Mouse (Mus musculus): ENCODE measurements around the gene Kiss1r.
"Not testable (repeated sequence)": the region's sequence is repeated elsewhere in the genome, so short reads cannot be mapped to it uniquely, and the experiment has no call there.

Kiss1r gene

DNA sequence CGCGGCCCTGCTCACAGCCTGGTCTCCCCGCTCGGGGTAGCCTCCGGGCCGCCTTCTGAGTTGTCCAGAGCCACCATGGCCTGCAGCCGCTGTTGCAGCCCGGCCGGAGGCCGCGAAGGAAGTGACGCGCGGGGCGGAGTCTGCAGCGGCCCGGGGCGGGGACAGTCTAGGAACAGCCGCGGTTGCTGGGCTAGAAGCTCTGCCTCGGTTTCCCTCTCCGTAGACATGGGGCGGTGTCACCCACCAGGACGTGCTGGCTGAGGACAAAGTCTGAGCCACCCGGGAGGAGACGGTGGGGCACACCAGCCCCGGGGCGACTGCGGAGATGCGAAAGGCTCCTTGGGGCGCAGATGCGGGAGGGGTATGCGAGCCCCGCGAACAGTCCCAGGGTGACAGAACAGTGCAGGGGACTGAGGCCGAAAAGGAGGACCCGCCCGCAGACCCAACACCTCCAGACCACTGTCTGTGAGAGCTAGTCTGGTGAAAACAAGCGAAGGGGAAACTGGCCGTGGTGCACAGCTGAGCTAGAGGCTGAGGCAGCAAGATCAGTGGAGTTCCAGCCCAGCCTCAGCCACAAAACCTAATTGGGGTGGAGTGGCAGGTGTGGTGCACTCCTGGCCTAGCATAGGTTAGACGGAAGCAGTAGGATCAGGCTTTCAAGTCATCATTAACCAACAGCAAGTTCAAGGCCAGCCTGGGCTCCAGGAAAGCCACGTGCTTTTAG lies at the start of gene Kiss1r:
Gene Kiss1r (plus strand): TSS at position 164 of the 724 bp plus-strand sequence.
- peak; percentile 42 for DNase-seq (ENCODE audit: low spot score)

DNA sequence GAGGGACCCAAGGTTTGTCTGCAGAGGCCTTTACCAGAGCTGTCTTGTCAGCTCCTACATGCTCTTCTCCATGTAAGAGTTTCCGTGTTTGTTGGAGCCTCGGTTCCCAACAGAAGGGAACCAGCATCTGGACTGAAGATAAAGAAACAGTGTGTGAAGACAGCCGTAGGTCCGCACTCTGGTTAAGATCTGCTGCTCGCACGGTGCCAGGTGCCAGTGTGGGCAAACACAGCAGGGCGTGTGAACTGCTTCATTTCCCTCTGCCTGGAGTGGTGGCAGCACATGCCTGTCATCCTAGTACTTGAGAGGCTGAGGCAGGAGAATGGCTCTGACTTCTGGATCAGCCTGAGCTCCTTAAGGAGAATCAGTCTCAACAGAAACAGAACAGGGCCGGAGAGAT lies 44.9 kb upstream of the Kiss1r start:
- DNase-seq (ENCODE audit: low spot score) = no peak

DNA sequence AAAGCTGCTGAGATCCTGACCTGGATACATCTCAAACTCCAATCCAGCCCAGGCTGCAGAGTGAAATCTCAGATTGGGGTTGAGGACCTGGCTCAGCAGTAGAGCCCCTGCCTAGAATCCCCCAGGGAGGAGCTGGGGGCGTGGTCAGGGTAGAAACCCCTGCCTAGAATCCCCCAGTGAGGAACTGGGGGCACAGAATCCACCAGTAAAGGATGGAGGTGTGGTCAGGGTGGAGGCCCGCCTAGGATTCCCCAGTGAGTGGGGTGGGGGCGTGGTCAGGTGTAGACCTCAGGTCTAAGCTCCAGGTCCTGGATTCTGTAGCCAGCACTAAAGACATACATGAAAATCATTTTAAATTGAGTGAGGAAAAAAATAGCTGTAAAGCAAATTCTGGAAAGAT lies 43.9 kb upstream of the Kiss1r start:
- no peak for DNase-seq (ENCODE audit: low spot score)

DNA sequence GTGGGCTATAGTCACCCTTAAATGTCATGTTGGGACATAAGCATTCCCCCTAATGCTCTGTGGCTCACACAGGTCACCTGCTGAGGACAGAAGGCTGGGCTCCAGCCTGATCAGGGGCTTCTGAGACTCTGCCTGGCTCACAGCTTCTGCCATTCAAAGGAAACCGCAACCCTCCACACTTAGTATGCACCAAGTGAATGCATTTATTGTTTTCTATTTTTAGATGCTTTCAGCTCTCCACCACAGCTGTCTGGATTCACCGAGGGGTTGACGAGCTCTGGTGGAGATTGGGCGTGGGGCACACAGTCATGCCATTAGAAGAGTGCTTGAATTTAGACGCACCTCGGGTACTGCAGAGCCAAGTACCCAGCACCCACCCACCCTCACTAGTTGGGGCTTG lies 43.5 kb upstream of the Kiss1r start:
- no peak for DNase-seq (ENCODE audit: low spot score)

DNA sequence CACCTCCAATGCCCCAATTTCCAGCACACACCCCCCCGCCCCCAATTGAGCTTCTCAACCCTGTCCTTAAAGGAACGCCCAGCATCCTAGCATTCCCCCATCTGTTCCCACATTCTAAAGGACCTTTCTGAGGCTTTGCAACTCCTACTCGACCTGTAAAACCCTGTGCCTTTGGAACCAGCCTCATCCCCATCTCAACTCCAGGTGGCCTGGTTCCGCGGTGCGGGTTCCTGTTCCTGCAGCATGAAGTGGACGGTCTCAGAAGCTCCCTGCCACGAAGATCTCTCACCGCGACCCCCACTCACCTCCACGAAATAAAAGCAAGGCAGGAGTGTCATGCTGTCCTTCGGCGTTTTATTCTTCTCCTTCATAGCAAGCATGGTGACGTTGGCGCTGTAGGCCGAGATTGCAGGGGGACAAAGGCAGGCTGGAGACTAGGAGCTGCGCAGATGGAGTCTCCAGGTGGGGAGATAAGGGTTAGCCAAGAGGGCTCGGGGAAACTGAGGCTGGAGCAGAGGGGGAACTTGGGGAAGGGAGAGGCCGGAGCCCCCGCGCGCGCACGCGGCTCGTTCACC lies 43.0 kb upstream of the Kiss1r start:
- DNase-seq (ENCODE audit: low spot score) = no peak

DNA sequence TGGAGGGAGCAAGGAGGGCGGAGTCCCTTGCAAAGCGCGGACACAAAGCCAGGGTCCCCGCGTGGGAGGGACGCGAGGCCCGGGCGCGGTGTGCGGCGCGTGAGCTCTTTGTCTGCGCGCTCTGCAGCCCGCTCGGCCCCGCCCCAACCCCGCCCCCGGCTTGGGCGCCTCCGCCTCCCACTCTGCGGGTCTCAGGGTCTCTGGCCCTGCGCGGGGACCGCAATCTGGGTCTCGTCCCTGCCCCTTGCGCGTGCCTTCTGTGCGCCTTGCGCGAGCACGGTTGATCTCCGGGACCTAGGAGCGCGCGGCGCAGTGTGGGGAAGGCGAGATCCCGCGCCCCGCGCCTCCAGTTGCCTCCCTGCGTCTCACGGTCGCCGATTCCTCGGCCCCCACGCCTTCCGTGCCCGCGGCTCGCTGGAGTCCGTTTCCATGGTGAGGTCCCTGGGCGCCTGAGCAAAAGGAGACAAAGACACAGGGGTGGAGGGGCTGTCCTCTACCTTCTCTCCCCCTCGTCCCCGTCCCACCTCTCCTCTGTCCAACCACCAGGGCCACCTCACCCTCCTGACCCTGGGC lies 42.4 kb upstream of the Kiss1r start, which contains the start of the genes Prtn3 and Plppr3:
Gene Prtn3 (plus strand): TSS at position 187 of the 573 bp plus-strand sequence.
Gene Plppr3 (minus strand): TSS at position 345 of the 573 bp plus-strand sequence.
- no peak for DNase-seq (ENCODE audit: low spot score)

DNA sequence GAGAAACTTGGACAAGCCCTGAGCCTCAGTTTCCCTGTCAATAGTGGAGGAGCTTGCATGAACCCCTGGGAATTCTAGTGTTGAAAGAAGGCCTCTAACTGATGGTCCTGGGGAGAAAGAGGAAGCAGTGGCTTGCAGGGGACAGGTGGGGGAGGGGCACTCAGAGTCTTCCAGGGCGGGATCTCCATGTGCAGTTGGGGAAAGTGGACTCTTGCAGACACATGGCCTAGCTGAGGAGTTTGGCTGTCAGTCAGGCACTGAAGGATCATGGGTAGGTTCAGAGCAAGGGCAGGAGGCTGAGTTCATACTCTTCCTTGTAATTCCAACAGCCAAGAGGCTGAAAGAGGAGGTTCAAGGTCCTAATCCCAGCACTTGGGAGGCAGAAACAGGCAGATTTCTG lies 39.6 kb upstream of the Kiss1r start:
- DNase-seq (ENCODE audit: low spot score) = no peak

DNA sequence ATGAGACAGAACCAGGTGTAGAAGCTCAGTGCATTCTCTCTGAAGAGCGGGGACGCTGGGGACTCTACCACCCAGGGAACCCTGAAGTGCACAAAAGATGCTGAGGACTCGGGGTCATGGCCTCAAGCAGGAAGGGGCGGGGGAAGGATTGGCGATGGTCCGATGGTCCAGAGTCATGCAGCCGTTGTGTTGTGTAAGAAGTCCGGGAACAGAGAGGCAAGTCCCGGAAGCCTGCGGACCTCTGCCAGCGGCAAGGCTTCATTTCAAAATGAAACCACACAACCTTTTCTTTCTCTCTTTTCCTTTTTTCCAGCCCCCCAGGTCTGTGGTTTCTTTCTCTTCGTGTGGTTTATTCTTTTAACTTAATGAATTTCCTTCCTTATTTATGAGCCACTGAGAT lies 39.0 kb upstream of the Kiss1r start:
- DNase-seq (ENCODE audit: low spot score) = no peak

DNA sequence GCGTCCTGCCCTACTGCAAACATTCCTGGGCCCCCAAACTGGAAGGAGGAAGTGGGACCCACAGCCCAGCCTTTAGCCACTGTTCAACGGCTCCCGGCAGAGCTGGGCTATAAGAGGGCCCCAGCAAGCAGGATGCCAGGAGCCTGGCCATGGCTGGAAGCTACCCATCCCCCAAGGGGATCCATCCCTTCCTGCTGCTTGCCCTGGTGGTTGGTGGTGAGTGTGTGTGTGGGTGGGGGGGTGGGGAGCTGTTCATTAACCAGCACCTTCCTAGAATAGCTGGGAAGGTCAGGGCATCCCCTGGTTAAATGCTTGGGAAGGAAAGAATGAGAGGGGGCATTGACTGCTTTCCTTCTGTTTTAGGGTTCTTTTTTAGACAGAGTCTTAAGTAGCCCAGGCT lies 37.2 kb upstream of the Kiss1r start:
- DNase-seq (ENCODE audit: low spot score) = no peak

DNA sequence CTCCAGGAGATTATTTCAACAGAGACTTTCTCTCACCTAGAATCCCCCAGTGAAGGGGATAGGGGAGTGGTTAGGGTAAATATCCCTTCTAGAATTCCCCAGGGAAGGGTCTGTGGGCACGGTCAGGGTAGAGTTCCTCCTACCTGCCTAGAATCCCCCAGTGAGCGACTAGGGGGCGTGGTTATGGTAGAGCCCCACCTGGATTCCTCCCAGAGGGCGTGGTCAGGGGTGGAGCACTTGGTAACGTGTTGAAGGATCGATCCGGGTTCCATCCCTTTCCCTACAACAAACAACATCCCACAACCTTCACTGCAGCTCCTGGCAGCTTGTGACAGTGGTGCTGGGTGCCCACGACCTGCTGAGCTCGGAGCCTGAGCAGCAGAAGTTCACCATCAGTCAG lies 36.0 kb upstream of the Kiss1r start:
- DNase-seq (ENCODE audit: low spot score) = no peak

DNA sequence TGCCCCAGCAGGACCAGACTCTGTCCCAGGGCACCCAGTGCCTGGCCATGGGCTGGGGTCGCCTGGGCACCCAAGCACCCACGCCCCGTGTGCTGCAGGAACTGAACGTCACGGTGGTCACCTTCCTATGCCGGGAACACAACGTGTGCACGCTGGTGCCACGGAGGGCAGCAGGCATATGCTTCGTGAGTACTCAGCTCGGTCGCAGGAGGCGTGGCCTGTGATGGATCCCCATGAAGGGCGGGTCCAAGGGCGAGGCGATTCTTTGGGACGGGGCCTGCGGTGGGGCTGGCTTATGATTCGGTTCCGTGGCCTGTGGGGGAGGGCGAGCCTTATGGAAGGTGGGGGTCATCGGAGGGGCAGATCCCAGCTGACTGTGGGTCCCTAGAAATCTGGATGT lies 34.8 kb upstream of the Kiss1r start:
- DNase-seq (ENCODE audit: low spot score) = no peak

DNA sequence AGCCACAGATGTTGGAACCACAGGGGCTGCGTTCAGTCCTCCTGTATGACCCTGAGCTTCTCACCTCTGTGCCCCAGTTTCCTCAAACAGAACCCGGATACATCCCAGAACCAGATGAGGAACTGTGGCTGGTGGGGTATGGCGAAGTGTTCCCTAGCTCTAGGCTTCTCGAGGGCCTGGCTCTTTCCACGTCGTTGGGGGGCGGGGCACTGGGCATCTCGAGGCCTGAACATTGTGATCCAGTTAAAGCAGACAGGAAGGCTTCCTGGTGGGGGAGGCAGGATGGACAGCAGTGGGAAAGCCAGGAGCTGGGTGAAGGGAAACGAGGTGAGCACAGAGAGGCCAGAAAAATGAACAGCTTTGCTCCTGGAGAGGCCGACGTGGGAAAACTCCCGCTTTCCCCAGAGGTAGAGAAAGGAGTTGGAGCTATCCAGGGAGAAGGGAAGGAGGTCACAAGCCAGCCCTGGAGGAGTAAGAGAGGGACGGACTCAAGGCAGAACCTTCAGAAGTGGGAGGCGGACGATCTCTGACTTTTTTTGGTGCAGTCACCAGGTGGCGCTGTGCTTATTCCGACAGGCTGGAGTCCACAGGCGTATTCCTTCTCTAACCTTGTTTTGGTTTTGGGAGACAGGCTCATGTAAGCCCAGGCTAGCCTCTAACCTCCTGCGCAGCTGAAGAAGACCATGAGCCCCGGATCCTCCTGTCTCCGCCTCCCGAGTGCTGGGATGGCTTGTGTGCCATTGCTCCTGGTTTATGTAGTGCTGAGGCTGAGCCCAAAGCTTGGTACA lies 33.3 kb upstream of the Kiss1r start:
- peak; percentile 59 for DNase-seq (ENCODE audit: low spot score)

DNA sequence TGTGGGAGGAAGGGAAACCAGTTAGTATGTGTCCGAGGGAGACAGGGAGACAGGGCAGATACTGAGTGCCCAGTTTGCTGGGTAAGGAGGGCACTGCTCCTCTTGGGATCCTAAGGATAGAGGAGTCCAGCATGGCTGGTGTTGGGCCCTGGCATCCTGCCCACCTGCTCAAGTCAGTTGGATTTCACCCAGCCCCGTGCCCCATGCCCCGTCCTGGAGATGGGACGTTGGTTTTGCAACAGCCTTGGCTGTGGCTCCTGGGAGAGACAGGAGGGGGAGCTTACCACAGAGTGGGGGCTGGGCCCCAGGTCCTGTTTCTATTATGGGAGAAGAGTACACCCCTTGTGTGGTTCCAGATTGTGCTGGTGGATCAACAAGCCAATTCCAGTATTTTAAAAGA lies 32.3 kb upstream of the Kiss1r start:
- no peak for DNase-seq (ENCODE audit: low spot score)

DNA sequence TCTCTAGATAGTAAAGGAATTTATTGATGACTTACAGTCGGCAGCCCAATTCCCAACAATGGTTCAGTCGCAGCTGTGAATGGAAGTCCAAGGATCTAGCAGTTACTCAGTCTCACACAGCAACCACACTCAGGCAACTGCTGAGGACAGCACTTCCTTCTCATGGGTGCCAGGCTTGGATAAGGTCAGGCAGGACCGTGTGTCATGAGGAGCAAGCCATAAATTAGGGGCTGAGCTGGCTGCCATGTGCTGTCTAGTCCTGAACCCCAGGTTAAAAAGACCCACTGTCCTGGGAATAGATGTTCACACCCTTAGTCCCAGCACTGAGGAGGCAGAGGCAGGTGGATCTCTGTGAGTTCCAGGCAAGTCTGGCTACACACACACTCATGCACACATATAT lies 31.8 kb upstream of the Kiss1r start:
- not testable (repeated sequence) for DNase-seq (ENCODE audit: low spot score)

DNA sequence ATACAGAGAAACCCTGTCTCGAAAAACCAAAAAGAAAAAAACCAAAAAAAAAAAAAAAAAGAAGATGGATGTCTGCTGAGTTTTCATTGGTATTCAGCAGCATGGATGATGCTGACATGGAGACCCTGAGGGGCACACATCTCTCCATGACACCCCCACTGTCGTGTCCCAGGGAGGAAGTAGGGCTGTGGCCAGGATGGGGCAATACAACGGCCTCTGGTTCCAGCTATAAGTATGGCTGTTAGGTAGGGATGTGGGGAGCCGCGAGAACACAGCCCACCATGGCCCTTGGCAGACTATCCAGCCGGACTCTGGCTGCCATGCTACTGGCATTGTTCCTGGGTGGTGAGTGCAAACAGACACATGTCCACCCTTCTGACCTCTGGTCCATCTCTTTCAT lies 30.7 kb upstream of the Kiss1r start, which contains the start of gene Elane:
Gene Elane (plus strand): TSS at position 194 of the 400 bp plus-strand sequence.
- no peak for DNase-seq (ENCODE audit: low spot score)

DNA sequence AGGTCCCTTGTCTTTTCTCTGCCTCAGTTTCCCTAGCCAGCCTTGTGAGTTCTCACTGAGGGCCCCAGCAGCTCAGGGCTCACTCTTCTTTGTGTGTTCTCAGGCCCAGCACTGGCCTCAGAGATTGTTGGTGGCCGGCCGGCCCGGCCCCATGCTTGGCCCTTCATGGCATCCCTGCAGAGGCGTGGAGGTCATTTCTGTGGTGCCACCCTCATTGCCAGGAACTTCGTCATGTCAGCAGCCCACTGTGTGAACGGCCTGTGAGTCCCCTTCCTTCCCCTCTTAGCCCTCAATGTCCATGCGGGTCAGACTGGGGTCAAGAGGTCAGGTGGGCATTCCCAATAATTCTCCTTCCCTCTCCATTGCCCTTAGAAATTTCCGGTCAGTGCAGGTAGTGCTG lies 30.2 kb upstream of the Kiss1r start:
- DNase-seq (ENCODE audit: low spot score) = no peak

DNA sequence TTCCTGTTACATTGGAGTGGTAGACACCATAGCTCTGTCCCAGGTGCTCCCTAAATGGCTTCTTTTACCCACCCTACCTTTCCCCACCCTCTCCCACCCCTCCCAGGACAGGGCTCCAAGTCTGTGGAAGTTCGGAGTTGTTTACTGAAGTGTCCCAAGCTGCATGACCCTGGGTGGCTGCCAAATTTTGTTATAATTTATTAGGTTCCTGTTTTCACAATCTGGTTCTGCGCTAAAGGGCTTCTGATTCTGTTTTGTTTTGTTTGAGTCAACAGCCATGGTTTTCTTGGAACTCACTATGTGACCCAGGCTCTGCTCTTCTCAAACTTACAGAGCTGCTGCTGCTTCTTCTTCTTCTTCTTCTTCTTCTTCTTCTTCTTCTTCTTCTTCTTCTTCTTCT lies 27.4 kb upstream of the Kiss1r start:
- no peak for DNase-seq (ENCODE audit: low spot score)

DNA sequence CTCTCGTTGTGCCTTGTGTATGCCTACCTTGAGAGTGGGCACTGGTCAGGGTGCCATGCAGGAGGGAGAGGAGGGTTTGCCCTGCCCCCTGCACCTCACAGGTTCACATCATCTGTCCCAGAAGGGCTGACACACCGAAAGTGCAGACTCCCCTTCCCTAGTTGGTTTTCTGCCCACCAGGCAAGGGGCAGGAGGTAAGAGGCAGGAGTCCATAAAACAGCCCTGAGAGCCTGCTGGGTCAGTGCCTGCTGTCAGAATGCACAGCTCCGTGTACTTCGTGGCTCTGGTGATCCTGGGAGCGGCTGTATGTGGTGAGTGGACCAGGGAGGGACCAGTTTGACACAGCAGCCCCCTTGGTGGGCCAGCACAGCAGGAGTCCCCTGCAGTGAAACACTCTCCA lies 26.1 kb upstream of the Kiss1r start, which contains the start of gene Cfd:
Gene Cfd (plus strand): TSS at position 184 of the 400 bp plus-strand sequence.
- no peak for DNase-seq (ENCODE audit: low spot score)

DNA sequence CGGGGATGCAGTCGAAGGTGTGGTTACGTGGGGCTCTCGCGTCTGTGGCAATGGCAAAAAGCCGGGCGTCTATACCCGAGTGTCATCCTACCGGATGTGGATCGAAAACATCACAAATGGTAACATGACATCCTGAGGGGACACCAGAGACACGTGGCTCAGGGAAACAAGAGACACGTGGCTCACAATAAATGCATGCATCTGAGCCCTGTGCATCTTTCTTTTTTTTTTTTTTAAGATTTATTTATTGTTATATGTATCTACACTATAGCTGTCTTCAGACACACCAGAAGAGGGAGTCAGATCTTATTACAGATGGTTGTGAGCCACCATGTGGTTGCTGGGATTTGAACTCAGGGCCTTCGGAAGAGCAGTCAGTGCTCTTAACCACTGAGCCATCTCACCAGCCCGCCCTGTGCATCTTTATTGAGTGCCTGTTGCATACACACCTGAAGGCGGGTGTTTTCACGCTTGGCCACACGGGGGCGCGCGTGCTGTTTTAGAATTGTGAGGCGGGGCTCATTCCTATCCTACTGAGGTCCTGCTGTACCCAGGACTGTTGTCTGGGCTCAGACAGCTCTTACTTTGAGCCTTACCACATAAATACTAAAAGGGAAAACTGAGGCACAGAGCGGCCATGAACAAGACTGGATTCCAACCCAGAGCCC lies 24.2 kb upstream of the Kiss1r start:
- DNase-seq (ENCODE audit: low spot score) = peak; percentile 72

DNA sequence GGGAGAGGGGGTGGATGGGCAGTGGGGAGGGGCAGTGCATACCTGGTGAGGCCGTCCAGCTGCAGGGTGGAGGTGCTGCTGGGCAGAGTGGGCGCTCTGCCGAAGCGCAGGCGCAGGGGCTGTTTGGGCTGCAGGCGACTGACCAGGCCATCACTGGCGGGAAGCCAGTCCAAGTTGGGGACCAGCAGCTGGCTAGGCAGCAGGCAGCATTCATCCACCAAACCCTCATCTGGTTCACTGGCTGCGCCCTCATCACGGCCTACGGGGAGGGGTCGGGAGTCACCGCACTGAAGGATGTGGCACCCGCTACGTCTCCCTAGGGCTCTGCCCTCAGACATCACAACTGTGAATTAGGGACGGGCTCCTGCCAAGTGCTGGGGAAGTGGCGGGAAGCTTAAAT lies 20.5 kb upstream of the Kiss1r start:
- DNase-seq (ENCODE audit: low spot score) = no peak

DNA sequence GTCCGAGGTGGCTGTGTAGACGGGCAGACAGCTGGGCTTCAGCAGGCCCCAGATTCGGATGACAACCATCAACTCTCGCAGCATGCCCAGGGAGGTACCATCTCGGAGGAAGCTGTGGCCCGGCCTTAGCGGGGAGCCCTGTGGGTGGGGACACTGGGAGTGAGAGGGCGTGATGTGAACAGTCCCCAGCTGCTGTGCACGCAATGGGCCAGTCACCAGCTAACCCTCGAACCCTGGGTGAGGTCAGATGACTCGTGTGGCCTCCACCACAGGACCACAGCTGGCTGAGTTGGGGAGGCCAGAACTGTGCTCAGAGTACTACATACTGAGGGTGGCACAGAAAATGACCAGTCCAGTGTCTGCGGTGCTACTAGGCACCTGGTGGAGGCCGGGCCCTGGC lies 20.0 kb upstream of the Kiss1r start:
- DNase-seq (ENCODE audit: low spot score) = no peak

Data from layer of hippocampus, adult 9-10 months (tissue).